Mouse (Mus musculus) G1E-ER4 (cell line): ENCODE measurements around the gene Tlx2. TPM values are rescaled to one million over a fixed set of nuclear protein-coding genes. Genes with fewer than 3 reads are reported as not detected.

Experiments used
- GATA1 ChIP-seq: IDR thresholded peaks from one replicate; pipeline ENCODE4 v1.8.0; 2012; ENCODE audit warnings: low read length, inconsistent platforms
- polyA plus RNA-seq: library from polyadenylated mRNA; stranded (reverse); fragments of >175 nt; gene quantifications from 2 replicates; pipeline ENCODE4 v1.2.3, GENCODE M21; 2012

Gene Tlx2
- polyA plus RNA-seq, 1 experiment: not detected

DNA sequence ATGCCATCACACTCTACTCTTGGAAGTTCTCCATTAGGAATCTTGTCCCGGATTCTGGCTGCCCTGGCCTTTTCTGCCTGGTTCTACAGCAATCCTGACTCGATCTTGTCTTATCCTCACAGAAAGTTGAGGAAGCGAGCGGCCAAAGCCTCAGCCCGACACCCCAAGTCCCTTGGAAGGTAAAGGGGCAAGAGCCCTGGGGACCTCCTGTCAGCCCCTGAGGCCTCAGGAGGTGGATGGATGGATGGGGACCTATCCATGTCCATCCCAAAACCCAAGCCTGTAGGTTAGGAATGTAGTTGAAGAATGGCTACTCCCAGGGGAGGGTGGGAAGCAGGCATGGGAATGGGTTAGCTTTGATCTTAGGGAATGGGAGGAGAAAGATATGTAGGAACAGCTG, 26.1 kb downstream of the Tlx2 start:
- TF ChIP-seq GATA1: no peak

DNA sequence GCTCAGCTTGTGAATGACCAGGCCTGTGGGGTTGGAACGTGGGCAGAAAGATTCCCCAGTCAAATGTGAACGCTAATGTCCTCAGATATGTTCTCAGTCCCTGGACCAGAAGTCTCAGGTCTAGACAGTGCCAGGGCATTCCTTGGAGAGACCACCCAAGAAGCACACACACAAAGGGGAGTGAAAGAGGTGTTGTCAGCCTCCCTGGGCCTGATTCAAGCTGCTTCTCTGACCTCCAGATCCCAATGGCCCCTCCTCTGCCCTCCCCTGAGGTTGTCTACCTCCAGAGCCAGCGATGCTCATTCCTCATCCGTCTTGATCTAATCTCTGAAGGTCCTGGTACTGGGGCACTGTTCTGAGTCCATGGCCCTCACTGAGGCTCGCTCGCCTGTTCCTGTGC, 26.5 kb downstream of the Tlx2 start:
- no peak for TF ChIP-seq GATA1

DNA sequence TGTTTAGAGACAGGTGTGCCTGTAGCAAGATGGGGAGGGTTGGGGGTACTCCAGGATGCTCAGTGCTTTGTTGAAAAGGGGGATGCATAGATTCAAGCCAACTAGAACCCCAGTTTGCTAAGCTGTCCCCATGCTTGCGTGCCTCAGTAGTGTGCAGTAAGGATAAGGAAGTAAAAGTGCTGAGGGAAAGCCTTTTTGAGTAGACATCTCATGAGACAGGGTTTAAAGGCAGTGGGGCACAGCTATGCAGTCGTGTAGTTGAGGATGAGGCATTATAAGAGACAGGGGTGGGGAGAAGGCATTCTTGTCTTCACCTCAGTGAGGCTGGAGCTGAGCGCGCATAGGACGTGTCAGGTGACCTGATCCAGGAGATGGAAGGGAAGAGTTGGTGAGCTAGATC, 29.5 kb downstream of the Tlx2 start:
- no peak for TF ChIP-seq GATA1

DNA sequence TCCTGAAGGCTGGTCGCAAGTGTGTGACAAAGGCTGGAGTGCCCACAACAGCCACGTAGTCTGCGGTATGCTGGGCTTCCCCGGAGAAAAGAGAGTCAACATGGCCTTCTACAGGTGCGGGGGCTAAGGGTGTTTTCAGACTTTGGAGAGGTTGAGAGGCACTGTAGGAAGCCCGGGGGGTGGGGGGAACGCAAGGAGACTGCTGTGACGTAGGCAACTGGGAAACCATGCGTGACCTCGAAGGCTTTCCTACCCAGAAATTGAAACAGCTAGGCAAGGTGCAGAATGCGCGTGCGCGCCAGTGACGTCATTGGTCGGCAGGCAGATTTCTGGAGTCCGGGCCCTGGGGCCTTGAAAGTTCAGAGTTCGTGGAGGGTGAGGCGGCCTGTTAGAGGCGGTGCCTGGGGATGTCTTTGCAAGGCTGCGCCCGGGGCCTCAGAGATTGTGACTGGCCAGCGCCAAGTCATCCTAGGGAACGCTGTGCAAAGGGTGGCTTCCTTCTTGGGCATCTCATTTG, 31.5 kb downstream of the Tlx2 start:
- TF ChIP-seq GATA1: no peak

DNA sequence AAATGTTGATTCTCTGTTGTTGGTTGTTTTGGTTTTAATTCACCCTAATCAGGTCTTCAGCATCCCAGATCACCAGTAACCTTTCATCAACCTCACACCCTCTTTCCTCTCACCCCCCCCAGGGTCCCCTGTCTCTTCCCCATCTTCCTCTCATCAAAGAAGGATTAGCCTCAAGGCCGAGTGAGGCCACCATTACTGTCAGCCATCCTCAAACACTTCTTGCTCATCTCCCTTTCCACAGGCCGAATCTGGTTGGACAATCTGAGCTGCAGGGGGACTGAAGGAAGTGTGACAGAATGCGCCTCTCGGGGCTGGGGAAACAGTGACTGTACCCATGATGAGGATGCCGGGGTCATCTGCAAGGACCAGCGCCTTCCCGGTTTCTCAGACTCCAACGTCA, 32.9 kb downstream of the Tlx2 start:
- TF ChIP-seq GATA1: no peak

DNA sequence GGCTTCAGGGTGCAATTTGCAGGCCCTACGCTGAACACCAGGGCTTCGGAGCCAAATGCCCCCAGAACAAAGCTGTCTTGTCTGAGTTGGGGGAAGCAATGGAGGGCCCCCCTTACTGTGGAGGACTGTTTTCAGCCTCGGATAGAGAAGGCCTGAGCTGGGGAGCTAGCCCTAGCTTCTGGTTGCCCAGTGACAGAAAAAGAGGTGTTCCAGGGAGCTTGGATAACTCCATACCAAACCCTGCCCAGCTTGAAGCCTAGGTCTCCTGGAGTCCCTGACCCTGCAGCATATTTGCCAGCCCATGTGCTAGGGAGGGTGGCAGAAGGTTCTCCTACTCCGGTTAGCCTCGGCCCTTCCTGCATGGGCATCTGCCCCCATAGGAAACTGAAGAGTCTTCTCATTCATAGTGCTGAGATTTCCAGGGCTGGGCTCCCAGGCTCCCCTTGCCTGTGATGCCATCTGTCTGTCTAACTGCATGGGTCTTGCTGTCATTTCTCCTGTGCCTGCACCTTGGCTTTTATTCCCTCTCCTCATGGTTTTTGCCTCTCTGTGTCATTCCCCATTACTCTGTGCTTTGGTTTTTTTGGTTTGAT, 35.5 kb downstream of the Tlx2 start:
- no peak for TF ChIP-seq GATA1

DNA sequence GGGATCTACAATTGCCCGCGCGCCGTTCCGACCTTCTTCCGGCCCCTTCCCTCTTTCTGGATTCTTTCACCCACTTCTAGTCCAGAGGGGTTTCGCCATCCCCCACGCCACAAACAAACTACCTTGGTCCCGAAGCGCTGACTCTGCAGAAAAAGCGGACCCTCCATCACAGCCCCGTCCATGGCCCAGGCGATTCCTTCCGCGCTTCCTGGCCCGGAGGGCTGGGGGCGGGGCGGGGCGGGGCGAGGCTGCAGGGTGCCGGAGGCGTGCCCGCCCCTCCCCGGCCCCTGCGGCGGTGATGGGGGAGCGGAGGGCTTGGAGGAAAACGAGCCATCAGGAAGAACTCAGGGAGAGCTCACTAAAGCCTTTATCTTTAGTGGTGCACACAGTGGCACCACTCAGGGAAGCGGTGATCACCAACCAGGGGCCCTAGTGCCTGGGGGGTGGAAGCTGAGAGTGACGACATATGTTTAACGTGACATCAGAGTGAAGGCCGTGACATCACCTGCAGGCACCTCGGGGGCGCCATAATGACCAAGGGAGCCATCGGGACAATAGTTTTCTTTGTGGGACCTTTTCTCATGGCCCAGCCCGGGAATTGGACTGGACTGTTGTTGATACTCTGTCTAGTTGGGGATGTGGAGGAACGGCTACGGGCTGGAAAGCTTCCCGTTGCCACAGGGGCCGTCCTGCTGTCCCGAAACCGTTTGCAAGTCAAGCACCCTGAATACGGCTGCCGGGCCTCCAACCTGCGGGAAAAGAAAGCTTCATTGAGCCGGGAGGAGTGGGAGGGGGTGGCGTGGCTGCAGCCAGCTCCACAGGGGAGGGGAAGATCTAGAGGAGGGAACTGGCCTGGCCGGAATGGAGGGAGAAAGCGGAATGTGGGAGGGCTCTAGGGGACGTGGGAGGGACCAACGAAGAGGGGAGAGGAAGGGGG, 36.6 kb downstream of the Tlx2 start, which contains the start of the genes Dok1 and Loxl3:
Gene Dok1, minus strand, starts transcription at position 223 of the 937 bp plus-strand sequence.
Gene Loxl3, plus strand, starts transcription at position 925 of the 937 bp plus-strand sequence.
- no peak for TF ChIP-seq GATA1

DNA sequence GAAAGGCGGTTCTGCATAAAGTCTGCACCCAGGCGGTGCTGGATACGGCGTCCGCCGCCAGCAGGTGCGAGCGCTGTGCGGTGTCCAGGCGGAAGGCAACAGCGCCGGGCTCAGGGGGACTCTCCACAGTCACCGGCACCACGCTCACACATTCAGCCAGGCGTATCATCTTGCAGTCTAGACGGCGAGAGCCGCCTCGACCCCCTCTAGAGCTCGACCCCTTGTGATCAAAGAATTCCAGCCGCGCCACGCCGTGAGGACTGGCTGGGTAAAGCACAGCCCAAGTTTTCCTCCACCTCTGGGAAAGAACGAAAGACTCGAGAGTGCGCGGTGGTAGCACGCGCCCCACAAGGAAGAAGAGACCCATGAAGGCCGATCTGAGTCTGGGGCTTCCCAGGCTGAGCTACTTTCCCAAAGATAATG, 37.3 kb downstream of the Tlx2 start:
- TF ChIP-seq GATA1: no peak

DNA sequence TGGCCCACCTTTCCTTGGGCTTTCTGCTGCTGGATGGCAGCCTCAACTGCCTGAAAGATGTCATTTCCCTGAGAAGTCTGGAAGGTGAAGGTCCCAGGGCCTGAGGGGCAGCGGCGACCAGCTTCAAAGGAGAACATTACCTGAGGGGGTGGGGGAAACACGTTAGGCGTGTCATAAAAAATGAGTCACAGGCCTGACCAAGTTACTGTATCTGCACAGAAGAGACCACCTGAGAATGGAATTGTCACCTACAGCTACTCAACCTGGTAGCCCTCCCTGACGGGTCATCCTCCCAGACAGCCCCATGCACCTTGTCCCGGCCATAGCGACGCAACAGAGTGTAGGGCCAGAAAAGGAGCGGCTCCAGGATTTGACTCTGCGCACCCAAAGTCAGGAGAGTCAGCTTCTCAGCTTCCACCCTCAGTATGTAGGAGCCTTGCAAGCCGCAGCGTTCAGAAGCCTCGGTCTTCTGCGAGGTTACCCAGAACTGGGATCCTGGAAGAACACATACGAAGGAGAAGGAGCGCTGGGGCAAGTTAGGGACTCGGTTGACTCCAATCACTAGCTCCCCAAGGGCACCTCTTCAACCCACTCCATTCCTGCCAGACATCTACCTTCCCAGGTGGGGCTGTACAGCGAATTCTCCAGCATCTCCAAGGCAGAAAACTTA, 38.0 kb downstream of the Tlx2 start:
- TF ChIP-seq GATA1: no peak

DNA sequence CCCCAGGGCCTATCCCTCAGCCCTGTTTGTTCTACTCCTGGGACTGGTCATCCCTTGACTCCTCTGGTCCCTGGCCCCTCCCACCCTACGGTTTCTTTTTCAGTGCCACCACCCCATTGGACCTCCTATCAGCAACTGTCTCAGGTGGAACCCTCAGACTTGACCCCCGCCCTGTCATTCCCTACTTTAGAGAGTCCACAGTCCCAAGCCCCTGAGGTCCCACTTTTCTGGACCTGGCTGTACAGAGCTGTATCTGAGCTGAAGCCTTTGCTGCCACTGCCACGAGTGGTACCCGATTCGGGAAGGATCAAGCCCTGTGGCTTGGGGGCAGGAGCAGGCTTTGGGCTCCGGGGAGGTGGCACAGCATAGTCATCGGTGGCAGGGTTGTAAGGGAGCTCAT, 39.0 kb downstream of the Tlx2 start:
- TF ChIP-seq GATA1: no peak

DNA sequence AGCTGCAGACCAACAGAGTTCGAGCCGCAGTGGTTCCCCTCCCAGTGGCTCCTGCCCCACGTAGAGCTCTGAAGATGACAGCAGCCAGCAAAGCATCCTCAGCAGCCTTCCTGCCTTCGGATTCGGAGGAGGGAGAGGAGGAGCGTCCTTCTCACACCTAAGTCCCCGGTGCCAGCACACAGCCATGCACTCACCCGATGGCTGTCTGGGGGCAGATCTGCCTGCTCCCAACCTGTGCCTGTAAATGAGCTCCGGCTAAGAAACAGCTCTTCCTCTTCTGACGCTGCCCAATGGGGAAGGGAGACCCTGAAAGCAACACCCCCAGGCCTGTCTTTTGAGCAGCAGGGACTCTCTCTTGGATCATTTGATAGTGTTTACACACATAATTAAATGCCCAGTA, 40.3 kb downstream of the Tlx2 start:
- no peak for TF ChIP-seq GATA1

DNA sequence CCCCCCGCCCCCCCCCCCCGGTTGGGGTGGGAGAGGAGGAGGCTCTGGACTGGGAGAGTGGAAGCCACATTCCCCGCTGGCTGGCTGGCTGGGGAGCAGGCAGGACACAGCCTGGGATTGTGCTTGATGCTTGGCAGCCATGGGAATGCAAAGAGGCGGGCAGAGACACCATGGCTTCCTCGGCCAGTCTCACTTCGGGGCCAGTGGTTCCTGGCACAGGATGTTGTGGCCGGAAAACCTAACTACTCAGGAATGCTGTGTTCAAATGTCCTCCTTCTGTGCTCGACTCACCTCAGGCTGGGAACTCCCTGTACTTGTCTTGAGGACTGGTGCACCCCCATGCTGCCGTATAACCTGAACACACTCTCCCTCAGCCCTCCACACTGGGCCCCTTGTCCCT, 42.4 kb downstream of the Tlx2 start:
- no peak for TF ChIP-seq GATA1

DNA sequence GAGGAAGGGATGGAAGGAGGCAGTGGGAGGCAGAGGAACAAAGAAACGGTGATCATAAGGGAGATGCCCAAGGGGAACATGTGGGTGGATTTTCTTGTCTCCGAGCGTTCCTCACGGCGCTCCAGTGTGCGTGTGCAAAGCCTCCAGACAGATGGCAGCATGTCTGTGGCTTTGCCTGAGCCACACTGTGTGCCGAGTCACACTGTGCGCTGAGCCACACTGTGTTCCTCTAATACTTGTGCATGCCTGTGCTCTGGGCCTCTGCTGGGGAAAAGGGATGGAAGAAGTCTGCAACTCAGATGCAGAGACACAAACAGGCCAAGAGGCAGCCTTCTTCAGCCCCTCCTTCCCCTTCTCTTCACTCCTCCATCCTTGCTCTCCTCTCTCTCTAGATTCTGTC, 42.8 kb downstream of the Tlx2 start:
- TF ChIP-seq GATA1: no peak

DNA sequence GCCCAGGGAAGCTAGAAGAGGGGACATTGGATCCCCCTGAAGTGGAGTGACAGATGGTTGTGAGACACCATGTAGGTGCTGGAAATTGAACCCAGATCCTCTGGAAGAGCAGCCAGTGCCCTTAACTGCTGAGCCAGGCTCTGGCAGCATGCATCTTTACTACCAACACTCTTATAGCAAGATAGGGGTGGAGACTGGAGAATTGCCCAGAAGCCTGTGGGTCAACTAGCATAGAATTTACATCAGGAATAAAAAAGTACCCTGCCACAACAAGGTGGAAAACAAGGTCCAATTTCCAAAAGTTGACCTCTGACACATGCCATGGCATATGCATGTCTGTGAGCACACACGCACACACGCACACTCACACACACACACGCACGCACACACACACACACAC, 44.9 kb downstream of the Tlx2 start:
- no peak for TF ChIP-seq GATA1

DNA sequence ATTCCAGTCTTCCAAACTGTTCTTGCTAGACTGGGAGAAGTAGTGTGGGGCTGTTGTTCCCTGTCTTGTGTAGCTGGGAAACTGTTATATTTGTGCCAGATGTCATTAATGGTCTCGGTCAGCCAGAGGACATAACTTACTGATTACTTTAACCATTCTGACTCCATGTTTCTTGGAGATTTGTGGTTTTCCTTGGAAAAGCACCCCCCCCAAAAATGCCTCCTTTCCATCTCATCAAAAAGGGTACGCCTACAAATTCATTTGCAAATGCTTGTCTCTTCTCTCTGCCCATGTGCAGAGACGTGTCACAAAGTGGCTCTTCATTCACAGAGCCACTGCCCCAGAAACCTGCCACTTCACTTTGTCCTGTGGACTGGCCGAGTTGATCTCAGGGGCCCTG, 45.7 kb downstream of the Tlx2 start:
- TF ChIP-seq GATA1: no peak

DNA sequence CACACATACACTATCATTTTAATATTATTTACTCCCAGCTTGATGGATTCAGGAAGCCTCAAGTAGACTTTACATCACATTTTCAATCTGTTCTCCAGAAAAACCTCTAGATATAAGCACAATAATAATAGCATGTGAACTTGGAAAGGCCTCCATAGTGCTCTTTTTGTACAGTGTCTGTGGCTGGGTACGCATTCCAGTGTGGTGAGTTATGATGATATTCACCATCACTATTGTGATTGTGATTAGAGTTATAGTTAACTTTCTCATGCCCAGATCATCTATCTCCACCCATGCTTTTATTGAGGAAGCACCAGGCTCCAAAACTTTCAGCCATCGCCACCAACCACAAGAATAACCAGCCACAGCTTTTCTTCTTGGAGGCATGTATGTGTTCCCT, 46.3 kb downstream of the Tlx2 start:
- TF ChIP-seq GATA1: no peak
